Mouse (Mus musculus) ZHBTc4 (cell line): ENCODE measurements at regions not wholly inside any gene's neighbourhood (a gene's known extent, or its start where the extent isn't known, plus 50 kb on each side); places are given as distances from the start of the nearest gene placed in this dataset.

ENCODE experiments used
- DNase-seq: peaks from one replicate; pipeline ENCODE4 v3.0.0-alpha.2; 2011; ENCODE audit warnings: low read depth, low spot score

GRCm38 (mm10) chr5:67487965-67488409 lies 59.9 kb upstream of the Bend4 start:
- DNase-seq = no peak

DNA sequence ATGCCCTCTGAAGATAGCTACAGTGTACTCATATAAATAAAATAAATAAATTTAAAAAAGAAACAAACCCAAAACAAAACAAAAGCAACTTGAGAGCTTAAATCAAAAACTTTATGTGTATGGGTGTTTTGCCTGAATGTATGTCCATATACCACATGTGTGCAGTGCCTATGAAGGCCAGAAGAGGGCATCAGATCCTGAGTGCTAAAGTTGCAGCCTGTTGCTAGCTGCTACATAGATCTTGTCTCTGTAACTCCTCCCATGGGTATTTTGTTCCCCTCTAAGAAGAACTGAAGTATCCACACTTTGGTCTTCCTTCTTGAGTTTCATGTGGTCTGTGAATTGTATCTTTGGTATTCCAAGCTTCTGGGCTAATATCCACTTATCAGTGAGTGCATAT lies 62.6 kb upstream of the Bend4 start:
- peak; percentile 77 for DNase-seq

GRCm38 (mm10) chr5:67492893-67493302 lies 64.8 kb upstream of the Bend4 start:
- no peak for DNase-seq

GRCm38 (mm10) chr5:67496710-67497109 lies 68.6 kb upstream of the Bend4 start:
- no peak for DNase-seq

DNA sequence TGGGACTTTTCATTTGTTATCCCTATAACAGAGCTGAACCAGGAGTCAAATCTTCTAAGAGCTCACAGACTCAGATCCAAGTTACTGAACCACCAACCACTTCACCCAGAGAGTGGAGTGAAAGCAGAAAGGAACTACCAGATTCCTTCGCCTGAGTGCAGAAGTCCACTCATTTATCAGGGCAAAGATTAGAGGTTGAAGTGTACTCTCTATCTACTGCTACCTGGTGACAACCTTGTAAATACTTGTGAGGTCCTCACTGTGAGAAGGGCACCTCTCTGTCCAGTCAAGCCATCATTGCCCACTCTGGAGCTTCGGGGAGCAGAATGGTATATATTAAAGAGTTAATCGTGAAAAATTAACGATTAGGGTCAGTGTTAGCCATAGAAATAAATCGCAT lies 87.4 kb upstream of the Shisa3 start:
- DNase-seq = no peak

DNA sequence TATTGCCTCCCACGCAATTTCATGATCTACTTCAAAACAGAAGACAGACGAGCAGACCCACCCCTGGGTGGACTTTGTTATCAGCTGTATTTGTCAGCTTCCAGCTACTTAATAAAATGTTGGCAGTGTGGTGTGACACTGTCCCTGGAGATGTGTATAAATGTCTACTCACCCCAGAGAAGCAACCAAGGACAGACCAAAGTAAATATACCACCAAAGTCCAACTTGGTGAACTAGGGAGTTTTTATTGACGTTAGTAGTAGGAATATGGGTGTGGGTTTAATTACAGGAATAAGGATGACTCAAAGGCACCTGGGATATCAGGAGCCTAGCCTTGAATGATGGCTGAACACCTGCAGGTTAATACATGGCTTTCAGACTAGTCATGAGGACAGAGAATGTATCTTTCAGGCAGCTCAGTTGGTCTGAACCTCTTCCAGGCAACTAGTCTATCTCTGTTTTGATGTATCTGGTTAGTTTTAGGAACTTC lies 86.2 kb upstream of the Shisa3 start:
- no peak for DNase-seq

DNA sequence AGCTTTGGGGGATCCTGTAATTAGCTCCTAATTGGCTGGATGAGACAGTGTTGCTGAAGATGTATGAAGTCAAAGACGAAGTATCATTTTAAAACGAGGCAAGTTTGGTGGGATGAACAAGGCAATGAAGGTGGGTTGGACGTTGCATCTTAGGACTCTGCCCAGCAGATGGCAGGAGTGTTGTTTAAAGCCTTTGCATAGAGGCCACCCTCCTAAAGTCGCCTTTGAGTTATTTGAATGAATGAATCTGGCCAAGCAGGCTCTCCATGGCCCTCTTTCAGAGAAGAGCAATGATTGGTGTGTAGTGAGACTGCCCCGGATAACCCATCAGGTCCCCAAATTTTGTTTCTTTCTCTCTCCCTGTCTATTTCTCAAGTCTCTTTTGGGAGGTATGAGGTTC lies 77.5 kb upstream of the Shisa3 start:
- peak; percentile 49 for DNase-seq

DNA sequence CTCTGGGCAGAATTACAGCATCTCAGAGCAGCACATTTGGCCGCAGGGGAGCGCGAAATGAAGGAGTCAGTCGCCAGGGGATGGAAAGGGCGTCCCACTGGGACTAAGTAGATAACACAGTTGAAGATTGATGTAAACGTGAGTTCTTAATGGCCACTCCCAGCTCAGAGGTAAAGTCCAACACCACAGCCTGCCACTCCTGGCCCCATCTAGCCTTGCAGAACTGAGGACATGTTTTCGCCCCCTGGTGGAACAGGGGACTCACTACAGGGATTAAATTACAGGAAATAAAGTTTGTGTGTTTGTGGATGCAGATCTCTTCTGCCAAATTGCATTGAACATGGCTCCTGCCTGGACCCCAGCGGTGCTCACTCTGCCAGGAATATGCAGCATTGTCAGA lies 76.7 kb upstream of the Shisa3 start:
- DNase-seq = peak; percentile 88

GRCm38 (mm10) chr5:67532351-67532750 lies 75.3 kb upstream of the Shisa3 start:
- DNase-seq = peak; percentile 85

DNA sequence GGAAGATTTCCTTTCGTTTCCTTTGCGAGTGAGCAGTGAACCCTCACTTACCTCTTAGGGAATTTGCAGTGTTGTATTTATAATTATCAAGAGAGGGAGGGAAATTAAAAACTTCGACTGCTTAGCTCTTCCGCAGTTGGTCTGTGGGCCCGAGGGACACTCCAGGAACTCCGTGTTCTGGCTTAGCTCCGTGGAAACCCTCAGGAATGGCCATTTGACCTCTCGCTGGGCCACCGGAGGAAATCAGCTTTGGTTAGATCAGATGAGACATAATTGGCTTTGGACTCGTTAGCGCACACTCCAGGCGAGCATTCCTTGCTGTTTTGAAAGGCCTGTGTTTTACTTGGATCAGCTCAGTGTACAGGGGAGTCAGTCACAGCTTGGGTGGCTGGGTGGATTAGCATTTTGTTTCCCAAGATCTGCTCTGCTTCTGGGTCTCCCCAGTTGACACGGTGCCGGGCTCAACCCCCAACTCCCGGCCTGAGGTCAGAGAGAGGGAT lies 74.9 kb upstream of the Shisa3 start:
- no peak for DNase-seq

DNA sequence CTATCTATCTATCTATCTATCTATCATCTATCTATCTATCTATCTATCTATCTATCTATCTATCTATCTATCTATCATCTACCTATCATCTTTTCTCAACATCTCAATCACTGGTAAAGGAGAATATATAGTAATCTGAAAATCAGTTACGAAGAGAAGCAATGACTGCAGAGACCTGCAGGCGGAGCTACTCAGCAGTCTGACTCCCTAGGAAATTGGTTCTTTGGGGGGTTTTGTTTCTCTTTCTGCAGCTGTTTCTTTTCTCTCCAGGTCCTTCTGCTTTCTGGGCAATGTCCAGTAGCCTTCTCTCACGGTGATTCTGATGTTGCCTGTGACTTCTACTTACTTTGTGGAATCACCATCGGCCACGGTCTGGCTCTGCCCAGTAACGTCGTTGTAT lies 73.6 kb upstream of the Shisa3 start:
- peak; percentile 18 for DNase-seq

GRCm38 (mm10) chr5:67537990-67538389 lies 69.7 kb upstream of the Shisa3 start:
- DNase-seq = no peak

- no peak for DNase-seq
Measured at GRCm38 (mm10) chr5:67539591-67540238, 68.0 kb upstream of the Shisa3 start.

GRCm38 (mm10) chr5:67541867-67542266 lies 65.8 kb upstream of the Shisa3 start:
- no peak for DNase-seq

DNA sequence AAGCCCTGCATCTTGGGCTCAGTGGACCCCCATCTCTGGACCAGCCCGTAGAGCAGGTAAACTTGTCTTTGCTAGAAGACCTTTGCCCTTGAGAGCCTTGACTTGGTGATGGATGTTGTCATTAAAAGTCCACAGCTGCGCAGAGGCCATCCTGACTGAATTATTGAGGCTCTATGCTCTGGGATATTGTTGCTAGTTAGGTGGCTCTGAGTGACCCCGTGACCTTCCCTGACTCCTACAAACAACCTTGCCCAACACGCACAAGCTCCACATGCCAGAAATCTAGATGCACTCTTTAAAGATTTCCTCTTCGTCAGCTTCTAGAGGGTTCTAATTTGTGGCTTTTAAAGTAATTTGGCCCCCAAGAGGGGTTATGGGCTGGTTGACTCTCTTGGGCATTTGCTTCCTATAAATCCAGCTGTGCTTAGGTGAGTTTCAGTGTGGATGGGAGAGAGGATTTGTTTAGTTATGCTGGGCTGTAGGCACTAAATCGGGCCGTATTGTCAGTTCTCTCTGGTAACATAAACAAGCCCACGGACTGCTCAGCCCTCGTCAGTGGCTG lies 63.6 kb upstream of the Shisa3 start:
- DNase-seq = no peak

DNA sequence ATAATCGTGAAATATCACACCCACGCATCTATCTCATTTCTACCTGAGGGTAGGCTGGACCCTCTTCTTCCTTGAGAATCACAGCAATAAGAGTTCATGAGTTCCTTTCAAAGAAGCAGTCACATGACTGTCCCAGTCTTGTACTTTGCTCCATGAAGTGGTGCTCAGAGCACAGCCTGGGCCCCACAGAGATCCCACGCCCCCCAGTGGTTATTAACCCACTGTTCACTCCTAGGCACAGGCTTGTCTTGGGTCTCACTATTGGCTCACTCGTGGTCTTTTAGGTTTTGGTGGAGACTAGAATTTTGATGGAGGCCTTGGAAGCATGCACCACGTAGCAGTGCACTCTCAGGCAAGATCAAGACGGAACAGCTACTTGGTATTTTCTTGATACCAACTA lies 57.4 kb upstream of the Shisa3 start:
- DNase-seq = peak; percentile 59

GRCm38 (mm10) chr5:67551668-67552390 lies 55.9 kb upstream of the Shisa3 start:
- DNase-seq = no peak

DNA sequence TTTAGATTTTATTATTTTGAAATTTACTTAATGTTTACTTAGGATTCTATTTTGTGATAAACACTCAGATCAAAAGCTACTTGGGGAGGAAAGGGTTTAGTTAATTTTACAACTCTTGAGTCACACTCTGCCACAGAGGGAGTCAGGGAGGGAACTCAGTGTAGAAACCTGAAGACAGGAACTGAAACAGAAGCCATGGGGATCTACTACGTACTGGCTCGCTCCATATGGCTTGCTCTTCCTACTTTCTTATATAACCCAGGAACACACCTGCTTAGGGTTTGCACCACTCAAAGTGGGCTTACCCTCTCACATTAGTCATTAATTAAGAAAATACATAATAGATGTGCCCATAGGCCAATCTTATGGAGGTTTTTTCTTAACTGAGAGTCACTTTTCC lies 54.8 kb upstream of the Shisa3 start:
- no peak for DNase-seq
